Mouse (Mus musculus) left cerebral cortex, adult 8-10 months (tissue): ENCODE measurements around the gene BC049715. TPM values are rescaled to one million over a fixed set of nuclear protein-coding genes. Genes with fewer than 3 reads are reported as not detected.
"Not testable (repeated sequence)": the region's sequence is repeated elsewhere in the genome, so short reads cannot be mapped to it uniquely, and the experiment has no call there.

Experiments
- DNase-seq, 2 experiments: peaks; one replicate each; pipeline ENCODE4 v3.0.0; 2022; ENCODE audit warnings: low spot score in 2 of 2
- total RNA-seq, 4 experiments: library from RNA; stranded (reverse); gene quantifications; 2 replicates each; pipeline ENCODE4 v1.2.4; 2022

Gene BC049715
- total RNA-seq = 1 to 10 TPM; 2.1 to 5.4 (median 3.7) TPM

- no peak for DNase-seq
Measured at GRCm38 (mm10) chr6:136827516-136827880, at the start of gene BC049715. TSS of gene BC049715 (plus strand) at chr6:136827626.

DNA sequence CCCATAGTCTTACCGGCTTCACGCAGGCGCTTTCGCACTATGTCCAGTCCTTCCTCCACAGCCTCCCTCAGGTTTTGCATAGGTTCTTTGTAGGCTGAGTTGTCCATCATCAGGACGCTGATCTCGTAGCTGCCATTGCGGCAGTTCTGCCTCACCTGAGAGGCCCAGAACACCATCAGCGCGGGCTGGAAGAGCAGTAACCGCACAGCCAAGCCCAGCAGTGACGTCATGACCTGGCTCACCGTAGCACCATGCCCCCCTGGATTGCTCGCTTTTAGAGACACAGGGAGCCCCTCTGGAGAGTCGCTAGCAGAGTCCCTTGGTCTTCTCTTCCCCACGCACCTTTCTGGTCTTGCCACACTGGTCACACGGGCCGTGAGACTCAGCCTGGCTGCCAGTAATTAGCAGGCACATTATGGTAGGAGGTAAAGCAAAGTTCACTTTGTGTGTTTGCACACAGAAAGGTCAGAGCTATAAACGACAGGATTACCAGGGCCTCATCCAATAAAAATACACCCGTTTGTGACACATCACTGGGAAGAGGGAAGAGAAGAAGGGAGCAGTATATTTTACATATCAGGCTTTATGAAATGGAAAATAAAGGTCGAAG is 45.9 kb upstream of the BC049715 start, which contains the start of gene Gucy2c:
Gene Gucy2c (minus strand): TSS at position 389 of the 610 bp plus-strand sequence.
- no peak for DNase-seq

GRCm38 (mm10) chr6:136782146-136782545 is 45.3 kb upstream of the BC049715 start:
- DNase-seq = no peak

DNA sequence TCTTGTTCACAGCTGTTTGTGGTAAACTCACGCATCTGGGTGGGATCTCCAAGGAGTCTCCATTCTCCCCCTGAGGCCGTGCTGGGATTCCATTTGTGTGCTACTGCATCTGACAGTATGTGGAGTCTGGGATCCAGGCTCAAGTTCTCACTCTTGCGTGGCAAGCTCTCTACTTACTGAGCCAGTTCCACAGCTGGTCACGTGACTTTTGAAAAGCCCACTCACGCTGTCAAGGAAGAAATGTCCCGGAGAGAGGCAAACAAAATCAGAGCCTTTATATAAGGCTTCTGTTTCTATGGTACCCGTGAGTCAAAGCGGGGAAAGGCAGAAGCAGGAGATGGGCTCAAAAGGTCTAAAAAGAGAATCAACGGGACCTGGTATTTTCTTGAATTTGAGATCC is 44.7 kb upstream of the BC049715 start:
- no peak for DNase-seq

DNA sequence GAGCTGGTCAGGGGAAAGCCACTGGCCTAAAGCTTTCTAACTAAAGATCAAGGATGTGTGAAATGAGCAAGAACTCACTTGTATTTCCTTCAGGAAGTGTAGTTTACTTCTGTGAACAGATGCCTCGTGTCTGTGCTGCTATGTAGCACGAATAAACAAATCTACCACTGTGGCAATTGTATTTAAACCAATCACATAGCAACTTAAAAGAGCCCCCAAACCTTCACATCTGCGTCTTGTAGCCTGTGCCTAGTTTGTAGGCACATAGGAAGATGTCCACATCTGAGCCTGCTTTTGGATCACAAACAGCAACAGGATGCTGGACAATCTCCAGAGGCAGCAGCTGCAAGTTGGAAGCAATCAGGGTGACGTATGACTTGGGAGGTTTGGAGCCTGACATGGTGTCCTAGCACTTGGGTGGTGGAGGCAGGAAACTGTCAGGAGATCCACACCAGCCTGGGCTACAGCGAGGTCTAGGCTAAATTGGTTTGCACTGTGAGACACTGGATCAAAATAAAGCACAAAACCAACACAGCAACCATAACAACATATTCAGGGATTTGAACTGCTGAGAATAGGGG is 37.9 kb upstream of the BC049715 start:
- DNase-seq = no peak

- DNase-seq = no peak
Measured at GRCm38 (mm10) chr6:136792884-136793758, 34.3 kb upstream of the BC049715 start.

GRCm38 (mm10) chr6:136793831-136794525 is 33.4 kb upstream of the BC049715 start:
- DNase-seq = no peak

GRCm38 (mm10) chr6:136795110-136795509 is 32.3 kb upstream of the BC049715 start:
- DNase-seq = no peak

DNA sequence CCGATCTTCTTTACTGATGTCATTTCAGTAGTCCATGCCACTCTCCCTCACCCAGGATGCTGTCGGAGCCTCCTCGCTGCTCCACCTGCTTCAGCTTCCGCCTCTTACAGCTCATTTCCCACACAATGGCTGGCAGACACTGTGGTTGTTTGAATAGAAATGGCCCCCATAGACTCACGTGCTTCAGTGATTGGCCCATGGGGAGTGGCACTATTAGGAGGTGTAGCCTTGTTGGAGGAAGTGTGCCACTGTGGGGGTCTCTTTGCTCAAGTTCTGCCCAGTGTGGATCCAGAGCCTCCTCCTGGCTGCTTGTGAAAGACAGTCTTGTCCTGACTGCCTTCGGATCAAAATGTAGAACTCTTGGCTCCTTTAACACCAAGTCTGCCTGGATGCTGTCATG is 31.6 kb upstream of the BC049715 start:
- no peak for DNase-seq

DNA sequence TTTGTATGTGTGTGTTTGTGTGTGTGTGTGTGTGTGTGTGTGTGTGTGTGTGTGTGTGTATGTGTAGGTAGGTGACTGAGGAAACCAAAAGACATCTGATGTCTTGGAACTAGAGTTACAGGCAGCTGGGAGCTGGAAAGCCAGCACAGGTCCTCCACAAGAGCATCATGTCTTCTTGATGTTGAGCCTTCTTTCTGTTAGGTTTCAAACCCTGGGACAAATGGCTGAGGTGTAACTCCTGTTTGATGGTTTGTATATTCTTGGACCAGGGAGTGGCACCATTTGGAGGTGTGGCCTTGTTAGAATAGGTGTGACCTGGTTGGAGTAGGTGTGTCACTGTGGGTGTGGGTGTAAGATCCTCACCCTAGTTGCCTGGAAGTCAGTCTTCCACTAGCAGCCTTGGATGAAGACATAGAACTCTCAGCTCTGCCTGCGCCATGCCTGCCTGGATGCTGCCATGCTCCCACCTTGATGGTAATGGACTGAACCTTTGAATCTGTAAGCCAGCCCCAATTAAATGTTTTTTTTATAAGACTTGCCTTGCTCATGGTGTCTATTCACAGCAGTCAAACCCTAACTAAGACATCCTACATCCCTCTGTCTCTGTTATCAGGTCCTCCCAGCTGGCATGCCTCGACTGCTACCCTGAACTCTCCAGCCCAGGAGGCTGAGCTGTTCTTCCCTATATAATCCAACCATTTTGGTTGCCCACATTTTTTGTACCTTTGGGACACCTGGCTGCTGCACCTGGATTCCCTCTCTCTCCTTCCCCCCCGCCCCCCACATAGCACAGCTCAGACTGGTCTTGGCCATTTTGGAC is 29.3 kb upstream of the BC049715 start:
- DNase-seq = not testable (repeated sequence)

DNA sequence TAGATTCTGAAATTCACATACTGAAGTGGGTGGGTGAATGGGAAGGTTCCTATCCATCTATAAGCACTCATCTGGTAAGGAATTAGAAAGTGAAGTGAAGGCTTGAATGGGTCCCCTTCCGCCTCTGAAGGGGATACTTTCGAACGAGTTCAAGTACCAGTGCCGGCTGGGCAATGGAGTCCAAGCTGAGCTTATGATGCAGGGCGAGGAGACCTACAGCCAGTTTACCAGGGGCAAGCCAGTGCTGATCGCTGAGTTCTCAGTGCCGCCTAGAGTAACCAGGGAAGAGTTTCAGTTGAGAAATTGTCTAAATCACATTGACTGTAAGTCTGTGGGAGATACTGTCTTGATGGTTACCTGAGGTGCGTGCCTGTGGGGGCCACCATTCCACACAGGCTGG is 26.7 kb upstream of the BC049715 start:
- no peak for DNase-seq

- no peak for DNase-seq
Measured at GRCm38 (mm10) chr6:136801274-136801673, 26.2 kb upstream of the BC049715 start.

GRCm38 (mm10) chr6:136803093-136803738 is 24.2 kb upstream of the BC049715 start:
- no peak for DNase-seq

DNA sequence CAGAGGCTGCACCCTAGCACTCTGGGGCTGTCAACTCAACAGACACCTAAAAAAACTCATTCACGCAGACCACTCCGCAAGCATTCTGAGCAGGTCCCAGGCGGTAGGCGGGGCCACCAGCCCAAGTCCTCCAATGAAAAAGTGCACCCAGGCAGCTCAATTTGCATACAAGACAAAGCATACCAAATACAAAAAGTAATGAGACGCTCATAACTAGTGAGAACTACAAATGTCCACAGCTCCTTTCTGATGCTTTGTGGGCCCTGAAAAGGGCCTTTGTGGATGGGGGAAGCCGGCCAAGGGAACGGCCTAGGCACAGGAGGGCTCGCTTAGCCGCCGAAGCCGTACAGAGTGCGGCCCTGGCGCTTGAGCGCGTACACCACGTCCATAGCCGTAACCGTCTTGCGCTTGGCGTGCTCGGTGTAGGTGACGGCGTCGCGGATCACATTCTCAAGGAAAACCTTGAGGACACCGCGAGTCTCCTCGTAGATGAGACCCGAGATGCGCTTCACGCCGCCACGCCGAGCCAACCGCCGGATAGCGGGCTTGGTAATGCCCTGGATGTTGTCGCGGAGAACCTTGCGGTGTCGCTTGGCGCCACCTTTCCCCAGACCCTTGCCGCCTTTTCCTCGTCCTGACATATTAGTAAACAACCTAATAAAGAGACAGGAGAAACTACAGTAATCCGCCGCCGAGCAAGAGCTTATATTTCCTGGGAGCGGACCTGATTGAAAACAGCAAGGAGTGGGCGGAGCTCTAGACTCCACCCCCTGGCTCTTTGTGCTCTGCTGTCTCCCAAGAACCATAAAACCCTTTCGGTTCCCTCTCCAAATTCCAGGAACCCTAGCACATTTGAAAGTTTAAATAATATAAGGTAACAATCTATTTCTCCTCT is 23.4 kb upstream of the BC049715 start, which contains the start of gene Hist4h4:
Gene Hist4h4 (minus strand): TSS at position 677 of the 895 bp plus-strand sequence.
- peak; percentile 90 to 98 for DNase-seq

- DNase-seq = no peak
Measured at GRCm38 (mm10) chr6:136804705-136805408, 22.6 kb upstream of the BC049715 start.

DNA sequence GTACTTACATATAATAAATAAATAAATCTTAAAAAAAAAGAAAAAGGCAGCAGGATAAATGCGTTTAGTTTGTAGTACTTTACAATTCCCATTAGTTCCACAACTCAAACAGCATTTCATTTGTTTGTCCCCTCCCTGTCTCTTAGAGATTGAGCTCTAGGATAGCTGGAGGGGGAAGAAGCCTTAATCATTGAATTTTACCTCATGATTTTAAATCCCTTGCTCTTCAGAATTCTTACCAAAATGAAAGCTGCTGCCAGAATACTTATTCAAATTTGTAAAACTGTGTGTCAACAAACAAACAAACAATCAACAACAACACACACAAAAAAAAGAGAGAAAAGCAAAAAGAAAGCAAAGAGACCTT is 22.0 kb upstream of the BC049715 start:
- no peak for DNase-seq

DNA sequence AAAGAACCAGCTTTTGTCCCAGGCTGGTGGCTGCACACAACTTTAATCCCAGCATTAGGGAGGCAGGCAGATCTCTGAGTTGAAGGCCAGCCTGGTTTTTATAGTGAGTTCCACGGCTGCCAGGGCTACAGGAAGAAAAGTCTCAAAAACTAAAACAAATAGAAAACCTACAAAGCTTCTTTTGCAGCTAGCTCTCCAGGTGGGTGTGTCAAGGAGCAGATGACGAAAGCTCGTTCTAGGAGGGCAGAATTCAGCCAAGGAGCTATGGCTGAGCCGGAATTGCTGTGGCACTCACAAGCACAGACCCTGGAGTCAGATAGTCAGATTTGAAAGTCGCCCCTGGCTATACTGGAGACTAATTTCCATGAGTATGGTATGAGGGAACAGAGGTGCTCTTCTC is 20.6 kb upstream of the BC049715 start:
- no peak for DNase-seq

DNA sequence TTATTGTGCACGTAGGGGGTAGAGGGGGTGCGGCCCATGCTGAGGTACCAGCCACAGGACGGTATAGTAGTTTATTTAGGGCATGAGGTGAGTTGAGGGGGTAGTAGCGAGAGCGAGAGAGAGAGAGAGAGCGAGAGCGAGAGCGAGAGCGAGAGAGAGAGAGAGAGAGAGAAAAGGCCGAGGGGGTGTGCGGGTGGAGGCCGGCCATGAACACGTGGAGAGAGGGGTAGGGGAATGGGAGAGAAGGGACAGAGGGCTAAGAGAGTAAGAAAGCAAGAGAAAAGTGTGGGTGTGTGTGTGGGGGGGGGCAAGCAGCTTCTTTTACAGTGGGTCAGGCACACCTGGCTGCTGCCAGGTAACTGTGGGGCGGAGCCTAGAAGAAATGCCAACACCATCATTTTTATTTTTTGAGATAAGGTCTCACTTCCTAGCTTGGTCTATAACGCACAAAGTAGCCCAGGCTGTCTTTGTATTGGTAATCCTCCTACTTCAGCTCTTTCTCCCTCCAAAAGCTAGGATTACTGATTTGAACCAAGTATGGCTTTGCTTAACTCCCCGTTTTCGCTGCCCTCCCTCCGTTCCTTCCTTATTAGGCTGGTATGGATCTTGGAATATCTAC is 19.9 kb upstream of the BC049715 start:
- no peak for DNase-seq
